Mouse (Mus musculus): Measurements from ENCODE around the gene Amigo1. TPM values are rescaled to one million over a fixed set of nuclear protein-coding genes. Genes with fewer than 3 reads are reported as not detected.

The Amigo1 gene
- polyA plus RNA-seq, 1 experiment from 2014 or later: 2.4 TPM

DNA sequence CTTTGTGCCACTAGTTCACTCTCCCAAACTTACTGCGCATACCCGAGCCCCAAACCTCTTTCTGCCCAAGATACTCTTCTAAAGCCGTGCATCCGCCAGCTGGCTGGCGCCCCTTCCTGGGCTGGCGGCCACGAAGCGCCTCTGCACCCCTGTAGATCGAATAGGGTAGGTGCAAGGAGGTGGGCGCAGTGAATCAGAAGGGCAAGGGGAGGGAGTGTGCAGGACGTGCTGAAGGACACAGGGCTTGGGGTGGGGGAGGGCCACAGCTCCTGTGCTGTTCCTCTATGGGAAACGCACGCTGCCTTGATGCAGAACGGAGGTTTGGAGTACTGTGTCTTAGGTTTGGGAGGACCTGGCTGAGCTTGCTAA, 24.6 kb downstream of the Amigo1 start, which contains the start of gene Atxn7l2:
Gene Atxn7l2 (minus strand): TSS at position 164 of the 369 bp plus-strand sequence.
- ATAC-seq (ENCODE audit: insufficient number of reproducible peaks, insufficient read depth, low FRiP score, low read depth): peak; percentile 80

DNA sequence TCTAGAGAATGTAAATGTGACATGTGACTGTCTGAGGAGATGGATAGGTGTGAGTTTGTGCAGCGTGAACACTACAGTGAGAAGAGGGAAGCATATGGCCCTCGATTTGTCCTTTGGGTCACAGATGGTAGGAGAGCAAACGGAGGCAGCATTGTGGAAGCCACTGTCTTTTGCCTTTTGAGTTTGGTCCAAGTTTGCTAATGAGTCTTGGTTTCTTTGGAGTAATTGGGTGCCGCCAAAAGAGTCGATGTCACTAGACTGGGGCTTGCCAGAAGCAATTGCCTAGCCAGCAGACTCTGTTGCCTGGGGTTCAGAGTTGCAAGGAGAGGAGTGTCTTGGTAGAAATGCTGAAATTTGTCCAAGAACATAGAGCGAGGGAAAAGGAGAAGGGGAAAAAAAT, 25.7 kb downstream of the Amigo1 start:
- 87% methylated on average over 6 of the region's 6 CpGs for WGBS
- Histone ChIP-seq H3K27ac (ENCODE audit: low read length) (no peak overlapping the region), H3K9me3 (ENCODE audit: control insufficient read depth, low read depth, low read length) (no peaks in the 10 kb centered on the region), H3K9ac (replicated peaks; ENCODE audit: low read depth, low read length) (no peak overlapping the region), H3K36me3 (ENCODE audit: control insufficient read depth, insufficient read depth, low read length) (no peaks in the 10 kb centered on the region), H3K4me3 (ENCODE audit: low read depth, low read length) (no peak overlapping the region), H3K4me1 (ENCODE audit: control insufficient read depth, insufficient read depth, low read length) (peaks cover 16% of the 10 kb centered on the region), H3K27me3 (ENCODE audit: control insufficient read depth, insufficient read depth, low read length) (no peaks in the 10 kb centered on the region), H3K4me2 (replicated peaks; ENCODE audit: low read depth, low read length) (no peak overlapping the region)
- ATAC-seq (ENCODE audit: insufficient number of reproducible peaks, insufficient read depth, low FRiP score, low read depth): no peak

More for the DNA sequence above, 24.6 kb downstream of the Amigo1 start, which contains the start of gene Atxn7l2:
- peak within 1 kb of the TSS; percentile 92 for H3K4me2 ChIP-seq (replicated peaks; ENCODE audit: low read depth, low read length)
- no peaks in the 10 kb centered on the region for H3K27me3 ChIP-seq (ENCODE audit: control insufficient read depth, insufficient read depth, low read length)
- H3K4me1 ChIP-seq (ENCODE audit: control insufficient read depth, insufficient read depth, low read length): peaks cover 16% of the 10 kb centered on the region
- H3K4me3 ChIP-seq (ENCODE audit: low read depth, low read length): peak within 1 kb of the TSS; percentile 59
- H3K27ac ChIP-seq (ENCODE audit: low read length): peak within 1 kb of the TSS; percentile 88
- peak within 1 kb of the TSS; percentile 79 for H3K9ac ChIP-seq (replicated peaks; ENCODE audit: low read depth, low read length)
- 0% methylated on average over 14 of the region's 14 CpGs for WGBS
- no peaks in the 10 kb centered on the region for H3K9me3 ChIP-seq (ENCODE audit: control insufficient read depth, low read depth, low read length)
- H3K36me3 ChIP-seq (ENCODE audit: control insufficient read depth, insufficient read depth, low read length): peaks cover under 1% of the 10 kb centered on the region; the same call in 1 of the 2 replicates

DNA sequence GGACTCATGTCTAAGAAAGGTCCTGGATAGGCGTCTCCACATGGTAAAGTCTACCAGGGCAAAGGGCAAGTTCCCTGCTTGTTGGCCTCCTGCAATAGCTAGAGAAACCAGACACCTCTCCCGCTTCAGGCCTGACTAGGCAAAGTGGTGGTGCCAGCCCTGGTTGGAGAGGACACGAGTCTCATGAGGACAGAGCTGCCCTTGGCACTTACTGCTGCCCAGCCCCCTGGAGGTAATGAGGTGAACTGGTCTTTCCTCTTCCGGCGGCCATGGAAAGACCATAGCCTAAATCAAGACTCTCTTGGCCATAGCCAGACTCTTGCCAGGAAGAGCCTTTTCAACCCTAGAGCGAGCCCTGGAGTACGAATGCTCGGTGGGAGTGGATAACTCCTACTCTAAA, 26.3 kb downstream of the Amigo1 start:
- no peak for ATAC-seq (ENCODE audit: insufficient number of reproducible peaks, insufficient read depth, low FRiP score, low read depth)
- WGBS: 79% methylated on average over 8 of the region's 8 CpGs
- H3K4me2 ChIP-seq (replicated peaks; ENCODE audit: low read depth, low read length): no peak overlapping the region

DNA sequence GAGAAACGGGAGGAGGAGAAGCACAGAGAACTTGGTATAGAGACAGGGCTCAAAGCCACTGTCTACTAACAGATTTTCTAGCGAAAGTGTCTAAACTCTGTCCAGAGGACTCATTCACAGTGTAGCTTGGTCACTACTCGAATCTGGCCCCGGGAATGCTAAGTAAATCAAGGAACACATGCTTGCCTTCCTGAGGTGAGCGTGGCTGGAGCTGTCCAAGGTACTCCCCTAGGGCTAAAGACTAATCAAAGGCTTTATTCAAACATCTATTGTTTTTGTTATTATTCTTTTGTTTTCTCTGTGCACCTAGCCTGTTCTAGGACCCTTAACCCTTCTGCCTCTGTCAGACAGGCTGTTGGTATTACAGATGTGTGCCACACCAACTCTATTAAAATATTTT, 28.6 kb downstream of the Amigo1 start:
- 0 out of 2 replicates have a peak, but pooled peaks cover 2% of the 10 kb centered on the region for H3K4me1 ChIP-seq (ENCODE audit: control insufficient read depth, insufficient read depth, low read length)
- no peaks in the 10 kb centered on the region for H3K9me3 ChIP-seq (ENCODE audit: control insufficient read depth, low read depth, low read length)
- H3K27ac ChIP-seq (ENCODE audit: low read length): no peak overlapping the region
- 6% methylated on average over 5 of the region's 5 CpGs for WGBS
- no peak overlapping the region for H3K9ac ChIP-seq (replicated peaks; ENCODE audit: low read depth, low read length)
- H3K36me3 ChIP-seq (ENCODE audit: control insufficient read depth, insufficient read depth, low read length): no peaks in the 10 kb centered on the region
- no peak for ATAC-seq (ENCODE audit: insufficient number of reproducible peaks, insufficient read depth, low FRiP score, low read depth)
- no peaks in the 10 kb centered on the region for H3K27me3 ChIP-seq (ENCODE audit: control insufficient read depth, insufficient read depth, low read length)
- no peak overlapping the region for H3K4me3 ChIP-seq (ENCODE audit: low read depth, low read length)
- no peak overlapping the region for H3K4me2 ChIP-seq (replicated peaks; ENCODE audit: low read depth, low read length)

More for the DNA sequence above, 26.3 kb downstream of the Amigo1 start:
- no peak overlapping the region for H3K9ac ChIP-seq (replicated peaks; ENCODE audit: low read depth, low read length)
- no peaks in the 10 kb centered on the region for H3K36me3 ChIP-seq (ENCODE audit: control insufficient read depth, insufficient read depth, low read length)
- peaks cover 16% of the 10 kb centered on the region for H3K4me1 ChIP-seq (ENCODE audit: control insufficient read depth, insufficient read depth, low read length)
- no peaks in the 10 kb centered on the region for H3K9me3 ChIP-seq (ENCODE audit: control insufficient read depth, low read depth, low read length)
- H3K27ac ChIP-seq (ENCODE audit: low read length): no peak overlapping the region
- no peak overlapping the region for H3K4me3 ChIP-seq (ENCODE audit: low read depth, low read length)
- H3K27me3 ChIP-seq (ENCODE audit: control insufficient read depth, insufficient read depth, low read length): no peaks in the 10 kb centered on the region

DNA sequence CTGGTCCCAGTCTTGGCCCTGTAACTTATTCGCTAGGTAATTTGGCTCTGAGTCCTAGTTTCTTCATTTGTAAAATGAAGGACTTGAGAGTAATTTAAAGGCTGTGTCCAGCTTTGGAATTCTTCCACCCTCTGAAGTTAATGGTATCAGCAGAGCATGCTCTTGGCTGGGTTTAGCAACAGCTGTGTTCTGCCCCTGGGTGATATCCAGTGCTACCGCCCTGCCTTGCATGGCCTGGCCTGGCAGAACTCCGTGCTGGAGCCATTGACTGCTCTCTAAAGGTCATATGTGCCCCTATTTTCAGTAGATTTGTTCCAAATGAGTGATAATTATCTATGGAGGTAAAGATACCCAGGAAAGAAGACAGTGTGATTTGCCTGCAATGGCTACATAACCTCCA, 34.5 kb downstream of the Amigo1 start:
- peaks cover 6% of the 10 kb centered on the region for H3K27me3 ChIP-seq (ENCODE audit: control insufficient read depth, insufficient read depth, low read length)
- H3K4me3 ChIP-seq (ENCODE audit: low read depth, low read length): no peak overlapping the region
- H3K27ac ChIP-seq (ENCODE audit: low read length): no peak overlapping the region
- no peaks in the 10 kb centered on the region for H3K9me3 ChIP-seq (ENCODE audit: control insufficient read depth, low read depth, low read length)
- no peak overlapping the region for H3K4me2 ChIP-seq (replicated peaks; ENCODE audit: low read depth, low read length)
- H3K36me3 ChIP-seq (ENCODE audit: control insufficient read depth, insufficient read depth, low read length): no peaks in the 10 kb centered on the region
- no peak overlapping the region for H3K9ac ChIP-seq (replicated peaks; ENCODE audit: low read depth, low read length)
- H3K4me1 ChIP-seq (ENCODE audit: control insufficient read depth, insufficient read depth, low read length): no peaks in the 10 kb centered on the region
- 76% methylated on average over 3 of the region's 3 CpGs for WGBS
- ATAC-seq (ENCODE audit: insufficient number of reproducible peaks, insufficient read depth, low FRiP score, low read depth): no peak

- Histone ChIP-seq H3K4me2 (replicated peaks; ENCODE audit: low read depth, low read length) (peak overlapping the region; percentile 60), H3K27ac (ENCODE audit: low read length) (no peak overlapping the region), H3K9me3 (ENCODE audit: control insufficient read depth, low read depth, low read length) (no peaks in the 10 kb centered on the region), H3K27me3 (ENCODE audit: control insufficient read depth, insufficient read depth, low read length) (peaks cover 10% of the 10 kb centered on the region), H3K4me3 (ENCODE audit: low read depth, low read length) (peak overlapping the region; percentile 42), H3K9ac (replicated peaks; ENCODE audit: low read depth, low read length) (peak overlapping the region; percentile 11; the same call in 1 of the 2 replicates), H3K4me1 (ENCODE audit: control insufficient read depth, insufficient read depth, low read length) (peaks cover 7% of the 10 kb centered on the region; the same call in 1 of the 2 replicates), H3K36me3 (ENCODE audit: control insufficient read depth, insufficient read depth, low read length) (no peaks in the 10 kb centered on the region)
- 3% methylated on average over 61 of the region's 67 CpGs for WGBS
- no peak; the same call in 1 of the 2 replicates for ATAC-seq (ENCODE audit: insufficient number of reproducible peaks, insufficient read depth, low FRiP score, low read depth)
These were observed 39.8 kb downstream of the Amigo1 start for GRCm38 (mm10) chr3:108225711-108226557.

GRCm38 (mm10) chr3:108226558-108227350, 40.6 kb downstream of the Amigo1 start, which contains the start of gene Sypl2:
TSS of gene Sypl2 (minus strand) at chr3:108226648.
- H3K4me1 ChIP-seq (ENCODE audit: control insufficient read depth, insufficient read depth, low read length): peaks cover 7% of the 10 kb centered on the region; the same call in 1 of the 2 replicates
- H3K4me3 ChIP-seq (ENCODE audit: low read depth, low read length): peak within 1 kb of the TSS; percentile 42
- H3K36me3 ChIP-seq (ENCODE audit: control insufficient read depth, insufficient read depth, low read length): no peaks in the 10 kb centered on the region
- ATAC-seq (ENCODE audit: insufficient number of reproducible peaks, insufficient read depth, low FRiP score, low read depth): no peak
- H3K4me2 ChIP-seq (replicated peaks; ENCODE audit: low read depth, low read length): peak within 1 kb of the TSS; percentile 60
- H3K27me3 ChIP-seq (ENCODE audit: control insufficient read depth, insufficient read depth, low read length): peaks cover 10% of the 10 kb centered on the region
- H3K9me3 ChIP-seq (ENCODE audit: control insufficient read depth, low read depth, low read length): no peaks in the 10 kb centered on the region
- H3K9ac ChIP-seq (replicated peaks; ENCODE audit: low read depth, low read length): peak within 1 kb of the TSS; percentile 11; the same call in 1 of the 2 replicates
- WGBS: 5% methylated on average over 44 of the region's 44 CpGs
- no peak within 1 kb of the TSS for H3K27ac ChIP-seq (ENCODE audit: low read length)

- Histone ChIP-seq H3K9me3 (ENCODE audit: control insufficient read depth, low read depth, low read length) (no peaks in the 10 kb centered on the region), H3K4me1 (ENCODE audit: control insufficient read depth, insufficient read depth, low read length) (peaks cover 7% of the 10 kb centered on the region; the same call in 1 of the 2 replicates), H3K27me3 (ENCODE audit: control insufficient read depth, insufficient read depth, low read length) (peaks cover 10% of the 10 kb centered on the region), H3K4me2 (replicated peaks; ENCODE audit: low read depth, low read length) (no peak overlapping the region), H3K9ac (replicated peaks; ENCODE audit: low read depth, low read length) (no peak overlapping the region), H3K36me3 (ENCODE audit: control insufficient read depth, insufficient read depth, low read length) (no peaks in the 10 kb centered on the region), H3K4me3 (ENCODE audit: low read depth, low read length) (no peak overlapping the region), H3K27ac (ENCODE audit: low read length) (no peak overlapping the region)
- 82% methylated on average over 2 of the region's 2 CpGs for WGBS
- ATAC-seq (ENCODE audit: insufficient number of reproducible peaks, insufficient read depth, low FRiP score, low read depth): no peak
These were observed 41.4 kb downstream of the Amigo1 start for GRCm38 (mm10) chr3:108227521-108227920.
